Mouse (Mus musculus) olfactory bulb, adult 2 months (tissue): ENCODE results near the gene Clcn5.

Experiments
- CTCF ChIP-seq: fragments of 200-500 bp; IDR thresholded peaks from 2 replicates; pipeline ENCODE4 v1.5.1; 2012; ENCODE audit warnings: low read depth, mild to moderate bottlenecking, low read length, moderate library complexity; ENCODE audit not compliant: insufficient read depth
- POLR2A ChIP-seq: fragments of 200-500 bp; IDR thresholded peaks from 2 replicates; pipeline ENCODE4 v1.6.1; 2012; ENCODE audit warnings: mild to moderate bottlenecking, low read depth, low read length, moderate library complexity; ENCODE audit not compliant: insufficient read depth

- no peak for TF ChIP-seq POLR2A
- TF ChIP-seq CTCF, result no peak
Measured at GRCm38 (mm10) chrX:7322288-7322687, 3.1 kb upstream of the Clcn5 start.
